Mouse (Mus musculus) midbrain, postnatal 0 days (tissue): ENCODE data around the gene Pigw. TPM values are rescaled to one million over a fixed set of nuclear protein-coding genes. Genes with fewer than 3 reads are reported as not detected.
A peak's percentile ranks its signal among the peaks of the same experiment; 100 is the strongest.

Experiments used
- ATAC-seq: fragments of 200-750 bp; cut with Nextera tagmentation; 2 replicates; pipeline ENCODE4 v1.8.0; 2017; ENCODE audit warnings: moderate number of reproducible peaks, mild to moderate bottlenecking, moderate TSS enrichment, moderate library complexity; ENCODE audit not compliant: low FRiP score
- DNase-seq: peaks from one replicate; pipeline ENCODE4 v3.0.0-alpha.2; 2015; ENCODE audit warnings: low spot score
- H3K27ac ChIP-seq: fragments of 300-500 bp; sonication (generic); 2 replicates; pipeline ENCODE4 v1.5.1; 2014; ENCODE audit warnings: low read depth, mild to moderate bottlenecking, low read length, mixed read lengths
- H3K27me3 ChIP-seq: fragments of 300-500 bp; sonication (generic); 2 replicates; pipeline ENCODE4 v1.6.1; 2014; ENCODE audit warnings: low read length, control low read depth, mixed read lengths; ENCODE audit not compliant: insufficient read depth
- H3K36me3 ChIP-seq: fragments of 300-500 bp; sonication (generic); 2 replicates; pipeline ENCODE4 v1.6.1; 2014; ENCODE audit warnings: low read length, control low read depth, mixed read lengths; ENCODE audit not compliant: insufficient read depth
- H3K4me1 ChIP-seq: fragments of 300-500 bp; sonication (generic); 2 replicates; pipeline ENCODE4 v1.6.1; 2014; ENCODE audit warnings: mild to moderate bottlenecking, control low read depth, antibody characterized with exemption, low read length, mixed read lengths; ENCODE audit not compliant: insufficient read depth
- H3K4me2 ChIP-seq: fragments of 300-500 bp; sonication (generic); 2 replicates; pipeline ENCODE4 v1.6.1; 2014; ENCODE audit warnings: low read depth, mild to moderate bottlenecking, low read length, mixed read lengths; ENCODE audit not compliant: poor library complexity, severe bottlenecking
- H3K4me3 ChIP-seq: fragments of 300-500 bp; sonication (generic); 2 replicates; pipeline ENCODE4 v1.5.1; 2014; ENCODE audit warnings: low read depth, mild to moderate bottlenecking, low read length, moderate library complexity
- H3K9ac ChIP-seq: fragments of 300-500 bp; sonication (generic); replicated peaks from 2 replicates; pipeline ENCODE4 v1.6.1; 2014; ENCODE audit warnings: mild to moderate bottlenecking, low read length, moderate library complexity, mixed read lengths; ENCODE audit not compliant: poor library complexity, severe bottlenecking
- H3K9me3 ChIP-seq: fragments of 300-500 bp; sonication (generic); 2 replicates; pipeline ENCODE4 v1.6.1; 2016; ENCODE audit warnings: low read length, control low read depth
- CTCF ChIP-seq: IDR thresholded peaks from 2 replicates; pipeline ENCODE4 v1.5.1; 2016; ENCODE audit warnings: antibody characterized with exemption, mild to moderate bottlenecking
- WGBS: fragments of 180-500 bp; shearing (Covaris S2); extraction: QIAGEN DNeasy Blood & Tissue Kit; methylation state at CpG from one replicate; pipeline ENCODE4 v1.1.7; 2014; 5-methylcytosine and 5-hydroxymethylcytosine counted together
- polyA plus RNA-seq: library from polyadenylated mRNA; unstranded; fragments of >200 nt; fragmentation: Nextera tagmentation; extraction: Ambion mirVana; gene quantifications from 2 replicates; pipeline ENCODE4 v1.2.1, GENCODE M21; 2015
- total RNA-seq: library from RNA; depleted of rRNA; stranded (reverse); fragments of >200 nt; gene quantifications from 2 replicates; pipeline ENCODE4 v1.2.3, GENCODE M21; 2014

Gene Pigw
- total and polyA plus RNA-seq, 2 experiments from 2014 or later, result 1.6 to 1.9 TPM

DNA sequence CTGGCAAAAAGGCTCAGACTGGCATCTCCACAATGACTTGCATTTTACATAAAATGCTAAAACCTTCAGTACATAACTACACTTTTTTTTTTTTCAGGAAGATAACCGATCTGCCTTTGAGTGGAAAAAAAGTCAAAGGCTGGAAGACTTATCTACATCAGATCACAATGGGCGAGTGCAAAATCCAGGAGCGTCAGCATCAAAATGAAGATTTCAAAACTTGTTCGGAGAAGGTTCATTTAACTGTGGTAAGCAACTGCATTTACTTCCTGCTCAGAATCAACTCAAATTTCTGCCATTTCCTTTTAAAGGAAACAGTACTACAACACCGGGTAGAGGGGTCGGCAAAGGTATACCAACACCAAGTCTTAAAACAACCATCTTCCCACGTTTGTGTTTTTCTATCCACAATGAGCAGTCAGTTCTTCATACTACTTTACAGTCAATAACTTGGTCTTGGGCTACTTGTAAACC, 11.3 kb downstream of the Pigw start:
- Histone ChIP-seq H3K36me3 (no peaks in the 10 kb centered on the region), H3K9me3 (no peaks in the 10 kb centered on the region), H3K4me3 (peak overlapping the region; percentile 93), H3K4me2 (peak overlapping the region; percentile 88), H3K27me3 (no peaks in the 10 kb centered on the region), H3K27ac (no peak overlapping the region), H3K9ac (0 out of 2 replicates have a peak overlapping the region, but pooled peaks have one; percentile 93), H3K4me1 (peaks cover 5% of the 10 kb centered on the region; the same call in 1 of the 2 replicates)
- ATAC-seq, result no peak
- WGBS, result 12% methylated on average over 7 of the region's 7 CpGs
- DNase-seq, result no peak
- no peak for TF ChIP-seq CTCF

DNA sequence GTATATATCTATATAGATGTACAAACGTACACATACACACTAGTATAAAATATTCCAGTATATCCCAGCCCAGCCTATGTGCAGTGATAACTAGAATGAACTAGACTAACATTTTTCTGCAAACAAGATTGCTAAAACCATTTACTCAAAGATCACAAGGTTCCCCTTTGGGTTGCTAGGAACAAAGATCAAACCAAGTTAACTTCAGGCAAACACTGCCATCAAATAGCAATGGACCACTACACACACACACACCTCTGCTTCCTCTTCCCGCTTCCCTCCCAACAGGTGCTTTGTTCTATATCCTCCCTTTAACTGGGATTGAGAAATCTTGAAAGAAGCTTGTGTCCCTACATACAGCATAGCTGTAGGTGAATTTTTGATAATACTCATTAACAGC, 12.5 kb downstream of the Pigw start:
- WGBS, result 92% methylated on average over 2 of the region's 2 CpGs

DNA sequence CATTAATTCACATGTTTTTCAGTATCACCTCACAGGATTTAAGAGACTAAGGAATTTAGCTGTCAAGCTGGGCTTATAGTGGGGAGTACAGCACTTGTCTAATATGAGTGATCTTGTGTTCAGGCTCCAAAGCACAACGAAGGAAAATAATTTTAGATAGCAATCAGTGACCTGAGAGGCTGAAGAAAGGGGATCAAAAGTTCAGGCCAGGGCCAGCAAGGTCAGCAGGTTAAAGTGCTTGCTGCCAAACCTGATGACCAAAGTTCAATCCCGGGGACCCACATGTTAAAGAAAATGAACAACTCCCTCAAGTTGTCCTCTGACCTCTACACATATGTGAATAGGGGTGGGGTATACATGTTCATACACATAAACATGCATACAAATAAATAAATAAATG, 14.8 kb downstream of the Pigw start:
- Histone ChIP-seq H3K4me3 (no peak overlapping the region), H3K4me2 (no peak overlapping the region), H3K27me3 (no peaks in the 10 kb centered on the region), H3K9ac (no peak overlapping the region), H3K36me3 (peaks cover 5% of the 10 kb centered on the region; the same call in 1 of the 2 replicates), H3K27ac (no peak overlapping the region), H3K4me1 (peaks cover 5% of the 10 kb centered on the region; the same call in 1 of the 2 replicates), H3K9me3 (no peaks in the 10 kb centered on the region)
- 85% methylated on average over 2 of the region's 2 CpGs for WGBS
- DNase-seq (no peak), ATAC-seq (no peak)
- TF ChIP-seq CTCF, result no peak

More for the DNA sequence above, 12.5 kb downstream of the Pigw start:
- 0 out of 2 replicates have a peak overlapping the region, but pooled peaks have one; percentile 9 for H3K4me2 ChIP-seq
- no peaks in the 10 kb centered on the region for H3K9me3 ChIP-seq
- no peak overlapping the region for H3K27ac ChIP-seq
- DNase-seq (no peak), ATAC-seq (no peak)
- peaks cover 5% of the 10 kb centered on the region; the same call in 1 of the 2 replicates for H3K4me1 ChIP-seq
- no peaks in the 10 kb centered on the region for H3K27me3 ChIP-seq
- TF ChIP-seq CTCF, result no peak
- H3K9ac ChIP-seq, result 0 out of 2 replicates have a peak overlapping the region, but pooled peaks have one; percentile 33
- H3K36me3 ChIP-seq, result no peaks in the 10 kb centered on the region
- H3K4me3 ChIP-seq, result no peak overlapping the region

DNA sequence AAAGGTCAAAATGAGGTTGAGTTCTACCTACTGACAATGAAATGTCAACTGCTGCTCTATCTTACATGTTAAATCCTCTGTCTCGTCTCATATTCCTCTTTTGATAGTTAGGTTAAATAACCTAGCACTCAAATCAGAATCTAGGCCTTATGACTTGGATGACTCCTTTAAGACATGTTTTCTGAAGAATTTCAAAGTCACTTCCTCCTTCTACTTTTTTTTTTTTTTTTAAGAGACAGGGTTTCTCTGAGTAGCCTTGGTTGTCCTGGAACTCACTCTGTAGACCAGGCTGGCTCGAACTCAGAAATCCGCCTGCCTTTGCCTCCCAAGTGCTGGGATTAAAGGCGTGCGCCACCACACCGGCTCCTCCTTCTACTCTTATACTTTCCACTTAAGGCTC, 24.8 kb downstream of the Pigw start:
- no peak for TF ChIP-seq CTCF
- no peak overlapping the region for H3K9ac ChIP-seq
- no peaks in the 10 kb centered on the region for H3K27me3 ChIP-seq
- H3K27ac ChIP-seq, result no peak overlapping the region
- 95% methylated on average over 6 of the region's 6 CpGs for WGBS
- no peak for ATAC-seq
- peaks cover 15% of the 10 kb centered on the region for H3K36me3 ChIP-seq
- H3K4me1 ChIP-seq, result no peaks in the 10 kb centered on the region
- DNase-seq, result no peak
- no peak overlapping the region for H3K4me2 ChIP-seq
- H3K9me3 ChIP-seq, result no peaks in the 10 kb centered on the region
- no peak overlapping the region for H3K4me3 ChIP-seq

DNA sequence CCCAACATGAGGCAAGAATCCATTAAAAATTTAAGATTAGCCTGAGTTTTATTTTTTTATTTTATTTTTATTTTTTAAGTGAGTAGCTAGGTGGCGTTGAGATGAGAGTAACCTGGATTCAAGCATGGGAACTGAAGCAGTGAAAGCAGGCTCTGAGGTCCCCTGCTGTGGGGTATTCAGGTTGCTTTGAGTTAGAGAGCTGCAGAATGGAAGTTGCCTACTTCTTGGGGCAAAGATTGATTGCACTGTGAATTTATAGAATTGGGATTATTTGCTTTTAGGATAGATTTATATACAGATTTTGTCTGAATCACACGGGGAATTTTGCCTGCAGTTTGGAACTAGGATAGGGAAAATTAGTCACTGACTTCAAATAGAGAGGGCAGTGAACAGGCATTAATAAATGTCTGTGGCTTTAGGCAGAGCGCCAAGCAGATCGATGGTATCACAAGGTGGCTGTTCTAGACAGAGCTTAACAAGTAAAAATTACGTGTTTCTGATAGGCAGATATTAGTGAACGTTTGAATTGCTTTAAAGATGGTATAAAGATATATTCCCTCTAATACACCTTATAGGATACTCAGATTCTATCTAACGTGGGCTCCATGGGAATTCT, 32.5 kb downstream of the Pigw start:
- DNase-seq, result no peak
- no peak overlapping the region for H3K4me3 ChIP-seq
- no peak for TF ChIP-seq CTCF
- no peaks in the 10 kb centered on the region for H3K9me3 ChIP-seq
- no peaks in the 10 kb centered on the region for H3K27me3 ChIP-seq
- H3K9ac ChIP-seq, result no peak overlapping the region
- peaks cover 22% of the 10 kb centered on the region for H3K36me3 ChIP-seq
- no peak overlapping the region for H3K4me2 ChIP-seq
- WGBS, result 91% methylated on average over 7 of the region's 7 CpGs
- no peak for ATAC-seq
- no peaks in the 10 kb centered on the region for H3K4me1 ChIP-seq
- H3K27ac ChIP-seq, result no peak overlapping the region

DNA sequence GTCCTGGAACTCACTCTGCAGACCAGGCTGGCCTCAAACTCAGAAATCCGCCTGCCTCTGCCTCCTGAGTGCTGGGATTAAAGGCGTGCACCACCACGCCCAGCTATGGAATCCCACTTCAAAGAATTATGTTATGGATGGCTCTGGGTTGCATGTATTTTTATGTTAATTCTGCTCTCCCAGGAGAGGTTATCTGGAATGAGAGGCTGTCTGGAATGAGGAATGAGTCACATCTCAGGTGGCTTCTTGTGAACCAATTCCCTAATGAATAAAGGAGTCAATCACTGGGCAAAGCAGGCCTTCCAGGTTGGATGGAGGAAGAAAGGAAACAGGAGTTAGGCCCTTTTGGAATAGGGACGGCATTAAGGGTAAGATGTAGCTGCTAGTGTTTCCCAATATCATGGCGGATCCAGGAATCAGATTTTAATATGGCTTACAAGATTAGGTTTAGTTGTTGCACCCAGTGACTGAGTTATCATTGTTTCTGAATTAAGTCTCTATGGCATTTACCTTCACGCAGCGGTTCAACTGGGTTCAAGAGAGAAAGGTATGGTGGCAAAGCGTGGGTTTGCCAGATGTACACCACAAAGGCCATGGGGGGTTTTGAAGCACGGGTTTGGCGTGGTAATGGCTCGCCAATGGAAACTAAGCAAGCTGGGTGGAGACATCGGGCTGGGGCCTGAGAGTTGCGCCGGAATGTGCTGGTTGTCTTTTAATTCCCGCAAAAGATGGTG, 33.2 kb downstream of the Pigw start:
- Histone ChIP-seq H3K9me3 (no peaks in the 10 kb centered on the region), H3K36me3 (peaks cover 20% of the 10 kb centered on the region), H3K9ac (no peak overlapping the region), H3K4me2 (no peak overlapping the region), H3K27ac (no peak overlapping the region), H3K4me1 (no peaks in the 10 kb centered on the region), H3K4me3 (no peak overlapping the region), H3K27me3 (no peaks in the 10 kb centered on the region)
- DNase-seq (no peak), ATAC-seq (no peak)
- 94% methylated on average over 15 of the region's 15 CpGs for WGBS
- TF ChIP-seq CTCF, result no peak
